Mouse (Mus musculus): ENCODE measurements around the gene Olfr285. TPM values are rescaled to one million over a fixed set of nuclear protein-coding genes. Genes with fewer than 3 reads are reported as not detected.

Olfr285 gene
- polyA plus RNA-seq (2015; fragmentation: Nextera tagmentation; extraction: Ambion mirVana): not detected in 2 replicates

GRCm38 (mm10) chr15:98317177-98317724 is at the start of gene Olfr285:
Olfr285 (minus strand) TSS chr15:98317353.
- H3K9ac ChIP-seq (ENCODE audit: low read length): no peak within 1 kb of the TSS

GRCm38 (mm10) chr15:98340887-98341286 is 23.7 kb upstream of the Olfr285 start, which contains the start of gene Olfr284:
Olfr284 (minus strand) TSS chr15:98340987.
- no peak for ATAC-seq (ENCODE audit: insufficient read depth, low FRiP score)
- Histone ChIP-seq H3K27me3 (ENCODE audit: control insufficient read depth, insufficient read depth, low read length) (no peaks in the 10 kb centered on the region), H3K9me3 (replicated peaks; ENCODE audit: control insufficient read depth, low read length) (no peaks in the 10 kb centered on the region), H3K4me1 (ENCODE audit: control insufficient read depth, insufficient read depth, low read length) (no peaks in the 10 kb centered on the region), H3K36me3 (ENCODE audit: control insufficient read depth, insufficient read depth, low read length) (no peaks in the 10 kb centered on the region), H3K4me3 (replicated peaks; ENCODE audit: low read length) (no peak within 1 kb of the TSS), H3K4me2 (ENCODE audit: low read depth, low read length) (no peak within 1 kb of the TSS), H3K9ac (ENCODE audit: low read length) (no peak within 1 kb of the TSS), H3K27ac (ENCODE audit: low read length) (no peak within 1 kb of the TSS)
- WGBS: 58% methylated on average over 8 of the region's 8 CpGs

More at GRCm38 (mm10) chr15:98317177-98317724, at the start of gene Olfr285:
- no peak for ATAC-seq (ENCODE audit: insufficient read depth, low FRiP score)
- H3K36me3 ChIP-seq (ENCODE audit: control insufficient read depth, insufficient read depth, low read length): no peaks in the 10 kb centered on the region
- no peak within 1 kb of the TSS for H3K4me3 ChIP-seq (replicated peaks; ENCODE audit: low read length)
- no peak within 1 kb of the TSS for H3K4me2 ChIP-seq (ENCODE audit: low read depth, low read length)
- H3K27ac ChIP-seq (ENCODE audit: low read length): no peak within 1 kb of the TSS
- WGBS: 85% methylated on average over 5 of the region's 5 CpGs
- no peaks in the 10 kb centered on the region for H3K4me1 ChIP-seq (ENCODE audit: control insufficient read depth, insufficient read depth, low read length)
- no peaks in the 10 kb centered on the region for H3K9me3 ChIP-seq (replicated peaks; ENCODE audit: control insufficient read depth, low read length)
- no peaks in the 10 kb centered on the region for H3K27me3 ChIP-seq (ENCODE audit: control insufficient read depth, insufficient read depth, low read length)

- Histone ChIP-seq H3K9ac (ENCODE audit: low read length) (no peak overlapping the region), H3K4me2 (ENCODE audit: low read depth, low read length) (no peak overlapping the region), H3K9me3 (replicated peaks; ENCODE audit: control insufficient read depth, low read length) (no peaks in the 10 kb centered on the region), H3K27ac (ENCODE audit: low read length) (no peak overlapping the region), H3K4me3 (replicated peaks; ENCODE audit: low read length) (no peak overlapping the region), H3K27me3 (ENCODE audit: control insufficient read depth, insufficient read depth, low read length) (no peaks in the 10 kb centered on the region), H3K36me3 (ENCODE audit: control insufficient read depth, insufficient read depth, low read length) (no peaks in the 10 kb centered on the region), H3K4me1 (ENCODE audit: control insufficient read depth, insufficient read depth, low read length) (no peaks in the 10 kb centered on the region)
- 40% methylated on average over 6 of the region's 6 CpGs for WGBS
- no peak for ATAC-seq (ENCODE audit: insufficient read depth, low FRiP score)
Observed at GRCm38 (mm10) chr15:98315703-98316102, 1.4 kb downstream of the Olfr285 start.

GRCm38 (mm10) chr15:98295628-98296551 is 21.3 kb downstream of the Olfr285 start, which contains the start of gene Zfp641:
Zfp641 (minus strand) TSS chr15:98296161.
- ATAC-seq (ENCODE audit: insufficient read depth, low FRiP score): peak; percentile 62; the same call in 1 of the 2 replicates
- peak within 1 kb of the TSS; percentile 61 for H3K4me3 ChIP-seq (replicated peaks; ENCODE audit: low read length)
- H3K9ac ChIP-seq (ENCODE audit: low read length): peak within 1 kb of the TSS; percentile 77
- H3K4me1 ChIP-seq (ENCODE audit: control insufficient read depth, insufficient read depth, low read length): no peaks in the 10 kb centered on the region; the same call in 1 of the 2 replicates
- peak within 1 kb of the TSS; percentile 97 for H3K4me2 ChIP-seq (ENCODE audit: low read depth, low read length)
- 2% methylated on average over 59 of the region's 60 CpGs for WGBS
- H3K36me3 ChIP-seq (ENCODE audit: control insufficient read depth, insufficient read depth, low read length): no peaks in the 10 kb centered on the region
- H3K27ac ChIP-seq (ENCODE audit: low read length): no peak within 1 kb of the TSS
- H3K9me3 ChIP-seq (replicated peaks; ENCODE audit: control insufficient read depth, low read length): no peaks in the 10 kb centered on the region
- H3K27me3 ChIP-seq (ENCODE audit: control insufficient read depth, insufficient read depth, low read length): no peaks in the 10 kb centered on the region; the same call in 1 of the 2 replicates

- Histone ChIP-seq H3K4me1 (ENCODE audit: control insufficient read depth, insufficient read depth, low read length) (no peaks in the 10 kb centered on the region; the same call in 1 of the 2 replicates), H3K4me2 (ENCODE audit: low read depth, low read length) (no peak overlapping the region), H3K27me3 (ENCODE audit: control insufficient read depth, insufficient read depth, low read length) (no peaks in the 10 kb centered on the region; the same call in 1 of the 2 replicates), H3K9me3 (replicated peaks; ENCODE audit: control insufficient read depth, low read length) (no peaks in the 10 kb centered on the region), H3K27ac (ENCODE audit: low read length) (no peak overlapping the region), H3K36me3 (ENCODE audit: control insufficient read depth, insufficient read depth, low read length) (no peaks in the 10 kb centered on the region), H3K4me3 (replicated peaks; ENCODE audit: low read length) (no peak overlapping the region), H3K9ac (ENCODE audit: low read length) (no peak overlapping the region)
- 88% methylated on average over 8 of the region's 8 CpGs for WGBS
- no peak for ATAC-seq (ENCODE audit: insufficient read depth, low FRiP score)
Observed at GRCm38 (mm10) chr15:98293651-98294050, 23.5 kb downstream of the Olfr285 start.

GRCm38 (mm10) chr15:98288566-98288965 is 28.6 kb downstream of the Olfr285 start:
- WGBS: 66% methylated on average over 12 of the region's 12 CpGs

GRCm38 (mm10) chr15:98286418-98286817 is 30.7 kb downstream of the Olfr285 start:
- H3K27me3 ChIP-seq (ENCODE audit: control insufficient read depth, insufficient read depth, low read length): no peaks in the 10 kb centered on the region
- no peak overlapping the region for H3K27ac ChIP-seq (ENCODE audit: low read length)
- H3K36me3 ChIP-seq (ENCODE audit: control insufficient read depth, insufficient read depth, low read length): no peaks in the 10 kb centered on the region
- H3K4me3 ChIP-seq (replicated peaks; ENCODE audit: low read length): no peak overlapping the region
- 67% methylated on average over 7 of the region's 7 CpGs for WGBS
- no peak overlapping the region for H3K9ac ChIP-seq (ENCODE audit: low read length)
- H3K4me1 ChIP-seq (ENCODE audit: control insufficient read depth, insufficient read depth, low read length): no peaks in the 10 kb centered on the region
- no peak for ATAC-seq (ENCODE audit: insufficient read depth, low FRiP score)
- H3K4me2 ChIP-seq (ENCODE audit: low read depth, low read length): no peak overlapping the region
- no peaks in the 10 kb centered on the region for H3K9me3 ChIP-seq (replicated peaks; ENCODE audit: control insufficient read depth, low read length)

More at GRCm38 (mm10) chr15:98288566-98288965, 28.6 kb downstream of the Olfr285 start:
- ATAC-seq (ENCODE audit: insufficient read depth, low FRiP score): no peak
- Histone ChIP-seq H3K4me2 (ENCODE audit: low read depth, low read length) (no peak overlapping the region), H3K9ac (ENCODE audit: low read length) (no peak overlapping the region), H3K9me3 (replicated peaks; ENCODE audit: control insufficient read depth, low read length) (no peaks in the 10 kb centered on the region), H3K4me1 (ENCODE audit: control insufficient read depth, insufficient read depth, low read length) (no peaks in the 10 kb centered on the region), H3K27ac (ENCODE audit: low read length) (no peak overlapping the region), H3K4me3 (replicated peaks; ENCODE audit: low read length) (no peak overlapping the region), H3K36me3 (ENCODE audit: control insufficient read depth, insufficient read depth, low read length) (no peaks in the 10 kb centered on the region), H3K27me3 (ENCODE audit: control insufficient read depth, insufficient read depth, low read length) (no peaks in the 10 kb centered on the region)
